22 mouse cellular contexts compared by ENCODE assay signal in genomic region chr4:17502420-17502819, GRCm38 (mm10).
DNase-seq lines count a peak whose midpoint lies in the region; ATAC-seq and TF ChIP-seq lines count a peak whose summit lies in the region.
"Had no signal": no experiment of that assay in that cellular context is flagged by ENCODE, and none has a peak within 500 bp of the region (broad histone marks: within the 10 kb centered on the region; RNA-seq: fewer than 3 reads in every experiment).

No protein-coding gene starts in this region.

- no peak for TF ChIP-seq POLR2A in brain, embryonic 14.5 days (IDR thresholded peaks at IDR 0.05; ENCODE audit: borderline replicate concordance, extremely low read depth, insufficient read depth, insufficient read length, poor library complexity, severe bottlenecking)

- H3K4me3 ChIP-seq in forebrain, embryonic 15.5 days, result no peak overlapping the region
- H3K4me3 ChIP-seq in forebrain, embryonic 12.5 days (replicated peaks), result no peak overlapping the region
- no peak overlapping the region for H3K4me3 ChIP-seq in midbrain, embryonic 14.5 days (replicated peaks; ENCODE audit: low read depth, low read length)
- no peak overlapping the region for H3K4me3 ChIP-seq in midbrain, embryonic 10.5 days
- H3K4me3 ChIP-seq: forebrain, embryonic 10.5 days; heart, adult 2 months; heart, embryonic 10.5 days; heart, embryonic 13.5 days; hindbrain, embryonic 12.5 days had no signal

- DNase-seq in midbrain, embryonic 14.5 days, result peak; percentile 15
- DNase-seq in midbrain, embryonic 10.5 days (ENCODE audit: low spot score), result no peak
- peak; percentile 73 for DNase-seq in brain, embryonic 14.5 days (ENCODE audit: low read depth)
- DNase-seq: adrenal gland, adult 8-10 months; adrenal gland, postnatal 25 days; cerebellum, adult 18-20 months; cerebellum, adult 9-10 months; cerebellum, postnatal 14 days; gastrocnemius, postnatal 10 days; gastrocnemius, postnatal 36 days; heart, adult 2 months; heart, postnatal 14 days; heart, postnatal 4 days had no signal

- no peak overlapping the region for H3K9ac ChIP-seq in forebrain, embryonic 15.5 days (replicated peaks)
- no peak overlapping the region for H3K9ac ChIP-seq in forebrain, embryonic 12.5 days
- no peak overlapping the region for H3K9ac ChIP-seq in midbrain, embryonic 14.5 days (replicated peaks; ENCODE audit: low read length)
- H3K9ac ChIP-seq: heart, embryonic 13.5 days; hindbrain, embryonic 12.5 days had no signal

- no peaks in the 10 kb centered on the region for H3K27me3 ChIP-seq in forebrain, embryonic 15.5 days
- no peaks in the 10 kb centered on the region for H3K27me3 ChIP-seq in forebrain, embryonic 12.5 days
- no peaks in the 10 kb centered on the region for H3K27me3 ChIP-seq in midbrain, embryonic 14.5 days (ENCODE audit: control insufficient read depth, insufficient read depth, low read length)
- no peaks in the 10 kb centered on the region for H3K27me3 ChIP-seq in midbrain, embryonic 10.5 days (ENCODE audit: low read depth, poor library complexity, severe bottlenecking)
- H3K27me3 ChIP-seq: heart, embryonic 13.5 days; hindbrain, embryonic 12.5 days had no signal

- H3K9me3 ChIP-seq in forebrain, embryonic 15.5 days, result no peaks in the 10 kb centered on the region
- H3K9me3 ChIP-seq in forebrain, embryonic 12.5 days, result no peaks in the 10 kb centered on the region
- no peaks in the 10 kb centered on the region for H3K9me3 ChIP-seq in midbrain, embryonic 14.5 days (ENCODE audit: control insufficient read depth, low read length)
- H3K9me3 ChIP-seq in midbrain, embryonic 10.5 days (replicated peaks), result no peaks in the 10 kb centered on the region
- H3K9me3 ChIP-seq: forebrain, embryonic 10.5 days; heart, embryonic 10.5 days; heart, embryonic 13.5 days; hindbrain, embryonic 12.5 days had no signal

- H3K4me2 ChIP-seq in forebrain, embryonic 15.5 days (replicated peaks), result no peak overlapping the region
- no peak overlapping the region for H3K4me2 ChIP-seq in forebrain, embryonic 12.5 days
- no peak overlapping the region for H3K4me2 ChIP-seq in midbrain, embryonic 14.5 days (ENCODE audit: low read length)
- H3K4me2 ChIP-seq: heart, embryonic 13.5 days; hindbrain, embryonic 12.5 days had no signal

- ATAC-seq in forebrain, embryonic 15.5 days (replicated peaks), result peak; percentile 53
- ATAC-seq in forebrain, embryonic 12.5 days (ENCODE audit: low FRiP score), result no peak
- no peak for ATAC-seq in midbrain, embryonic 14.5 days (ENCODE audit: low FRiP score, low TSS enrichment)
- no peak for ATAC-seq in activated CD4-positive, CD25-positive, alpha-beta regulatory T cell, adult 4 months
- ATAC-seq: CD4-positive, CD25-positive, alpha-beta regulatory T cell, adult 4 months; intestine, postnatal 0 days had no signal

- TF ChIP-seq CTCF in brain, embryonic 14.5 days (IDR thresholded peaks at IDR 0.05; ENCODE audit: borderline replicate concordance, extremely low read depth, insufficient read depth, insufficient read length), result no peak

- H3K4me1 ChIP-seq in forebrain, embryonic 15.5 days, result no peaks in the 10 kb centered on the region
- no peaks in the 10 kb centered on the region for H3K4me1 ChIP-seq in forebrain, embryonic 12.5 days
- no peaks in the 10 kb centered on the region for H3K4me1 ChIP-seq in midbrain, embryonic 14.5 days (ENCODE audit: control insufficient read depth, insufficient read depth, low read length)
- H3K4me1 ChIP-seq in midbrain, embryonic 10.5 days, result no peaks in the 10 kb centered on the region
- H3K4me1 ChIP-seq: forebrain, embryonic 10.5 days; heart, embryonic 10.5 days; heart, embryonic 13.5 days; hindbrain, embryonic 12.5 days had no signal

- H3K36me3 ChIP-seq in forebrain, embryonic 15.5 days, result no peaks in the 10 kb centered on the region
- no peaks in the 10 kb centered on the region for H3K36me3 ChIP-seq in forebrain, embryonic 12.5 days (replicated peaks)
- H3K36me3 ChIP-seq in midbrain, embryonic 14.5 days (ENCODE audit: control insufficient read depth, insufficient read depth, low read length), result no peaks in the 10 kb centered on the region
- H3K36me3 ChIP-seq in midbrain, embryonic 10.5 days, result no peaks in the 10 kb centered on the region
- H3K36me3 ChIP-seq: forebrain, embryonic 10.5 days; heart, embryonic 10.5 days; heart, embryonic 13.5 days; hindbrain, embryonic 12.5 days had no signal

- H3K27ac ChIP-seq in forebrain, embryonic 15.5 days (replicated peaks), result no peak overlapping the region
- no peak overlapping the region for H3K27ac ChIP-seq in forebrain, embryonic 12.5 days
- H3K27ac ChIP-seq in midbrain, embryonic 14.5 days (replicated peaks; ENCODE audit: low read depth, low read length), result no peak overlapping the region
- no peak overlapping the region for H3K27ac ChIP-seq in midbrain, embryonic 10.5 days (replicated peaks)
- H3K27ac ChIP-seq: forebrain, embryonic 10.5 days; heart, adult 2 months; heart, embryonic 10.5 days; heart, embryonic 13.5 days; hindbrain, embryonic 12.5 days had no signal
